Mouse (Mus musculus): ENCODE results near the gene A930018P22Rik. TPM values are rescaled to one million over a fixed set of nuclear protein-coding genes. Genes with fewer than 3 reads are reported as not detected.
"Not testable (repeated sequence)": the region's sequence is repeated elsewhere in the genome, so short reads cannot be mapped to it uniquely, and the experiment has no call there.

A930018P22Rik gene
- polyA plus RNA-seq (2015; fragmentation: Nextera tagmentation; extraction: Ambion mirVana) = not detected in 2 replicates

DNA sequence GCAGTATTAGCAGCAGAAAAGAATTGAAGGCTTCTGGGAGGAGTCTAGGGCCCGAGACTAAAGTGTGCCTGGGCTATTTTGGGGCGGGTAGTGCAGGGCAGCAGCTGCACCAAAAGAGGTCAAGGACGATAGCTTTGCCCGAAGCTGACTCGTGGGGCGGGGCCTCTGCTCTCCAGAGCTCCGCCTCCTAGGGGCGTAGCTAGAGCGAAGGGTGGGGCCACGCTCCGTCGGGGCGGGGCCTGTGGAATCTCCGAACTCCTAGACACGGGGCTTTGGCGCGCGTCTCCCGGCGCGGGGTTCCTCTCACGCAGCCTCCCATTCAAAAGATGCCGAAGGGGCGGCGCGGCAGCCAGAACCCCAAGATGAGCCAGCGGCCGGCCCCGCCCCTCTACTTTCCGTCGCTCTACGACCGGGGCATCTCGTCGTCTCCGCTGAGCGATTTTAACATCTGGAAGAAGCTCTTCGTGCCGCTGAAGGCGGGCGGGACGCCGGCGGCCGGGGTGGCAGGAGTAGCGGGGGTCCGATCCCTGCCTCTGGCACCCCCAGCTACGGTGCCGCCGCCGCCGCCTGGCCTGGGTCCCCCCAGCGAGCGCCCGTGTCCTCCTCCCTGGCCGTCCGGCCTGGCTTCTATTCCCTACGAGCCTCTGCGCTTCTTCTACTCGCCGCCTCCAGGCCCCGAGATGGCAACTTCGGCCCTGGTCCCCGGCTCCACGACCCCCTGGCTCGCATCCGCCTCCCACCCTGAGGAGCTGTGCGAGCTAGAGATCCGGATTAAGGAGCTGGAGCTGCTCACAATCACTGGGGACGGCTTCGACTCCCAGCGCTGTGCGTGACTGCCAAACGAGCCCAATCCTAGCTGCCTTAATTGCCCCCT, at the start of gene A930018P22Rik:
Gene A930018P22Rik (plus strand): TSS at position 265 of the 874 bp plus-strand sequence.
- Histone ChIP-seq H3K36me3 (ENCODE audit: control insufficient read depth, insufficient read depth, low read length) (no peaks in the 10 kb centered on the region), H3K4me3 (ENCODE audit: low read length) (peak within 1 kb of the TSS; percentile 80), H3K27ac (ENCODE audit: low read depth, low read length) (peak within 1 kb of the TSS; percentile 66), H3K27me3 (replicated peaks; ENCODE audit: control insufficient read depth, insufficient read depth, low read length) (peaks cover 4% of the 10 kb centered on the region), H3K9ac (ENCODE audit: low read depth, low read length) (peak within 1 kb of the TSS; percentile 80), H3K9me3 (ENCODE audit: control insufficient read depth, low read length) (no peaks in the 10 kb centered on the region), H3K4me1 (ENCODE audit: control insufficient read depth, insufficient read depth, low read depth, low read length) (peaks cover 5% of the 10 kb centered on the region), H3K4me2 (ENCODE audit: low read length) (peak within 1 kb of the TSS; percentile 64)
- WGBS = under 1% methylated on average over 70 of the region's 74 CpGs
- ATAC-seq = peak; percentile 97

DNA sequence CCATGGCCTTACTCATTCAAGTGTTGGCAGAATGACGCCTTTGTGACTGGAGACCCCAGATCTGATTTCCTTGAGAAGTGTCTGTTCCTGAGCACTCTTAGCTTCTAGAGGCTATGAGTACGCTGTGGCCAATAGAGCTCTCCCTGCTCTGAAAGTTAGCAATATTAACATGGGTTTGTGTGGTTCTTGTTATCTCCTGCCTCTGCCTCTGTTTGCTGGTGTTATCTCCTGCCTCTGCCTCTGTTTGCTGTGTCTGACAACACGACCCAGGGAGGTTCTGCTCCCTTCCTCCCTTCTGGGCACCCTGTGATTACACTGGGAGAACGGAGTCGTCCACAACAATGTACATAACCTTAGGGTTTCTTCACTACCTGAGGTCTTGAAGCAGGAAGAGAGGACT, 44.3 kb upstream of the A930018P22Rik start:
- not testable (repeated sequence) for H3K4me1 ChIP-seq (ENCODE audit: control insufficient read depth, insufficient read depth, low read depth, low read length); H3K27me3 ChIP-seq (replicated peaks; ENCODE audit: control insufficient read depth, insufficient read depth, low read length); ATAC-seq; H3K9me3 ChIP-seq (ENCODE audit: control insufficient read depth, low read length); H3K9ac ChIP-seq (ENCODE audit: low read depth, low read length); H3K4me3 ChIP-seq (ENCODE audit: low read length); H3K36me3 ChIP-seq (ENCODE audit: control insufficient read depth, insufficient read depth, low read length); H3K4me2 ChIP-seq (ENCODE audit: low read length); H3K27ac ChIP-seq (ENCODE audit: low read depth, low read length)
- WGBS = 77% methylated on average over 5 of the region's 5 CpGs

DNA sequence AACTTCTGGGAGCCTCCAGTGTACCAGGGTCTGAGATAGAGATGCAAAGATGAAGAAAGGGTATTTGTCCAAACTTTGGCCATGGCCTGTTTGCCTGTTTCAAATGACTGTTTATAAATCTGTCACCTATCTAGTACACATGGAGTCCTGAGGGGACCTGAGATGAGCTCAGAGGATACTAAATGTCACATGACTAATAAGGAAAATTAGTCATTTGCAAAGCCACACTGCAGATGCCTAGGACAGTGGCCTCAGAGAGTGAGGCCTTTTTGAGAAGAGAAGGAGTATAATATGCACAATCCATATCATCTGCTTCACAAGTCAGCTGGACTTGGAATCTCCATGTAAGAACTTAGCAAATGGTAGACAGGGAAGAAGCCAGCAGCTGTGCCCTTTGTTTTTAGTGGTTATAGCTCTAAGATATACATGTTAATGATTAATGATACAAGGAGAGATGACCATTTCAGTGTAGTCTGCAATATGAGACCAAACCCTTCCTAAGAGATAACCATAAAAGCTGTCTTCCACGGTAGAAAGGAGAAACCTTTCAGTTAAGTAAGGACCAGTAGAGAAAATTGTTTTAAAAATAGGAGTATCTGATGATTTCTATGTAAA, 41.0 kb upstream of the A930018P22Rik start:
- not testable (repeated sequence) for H3K4me3 ChIP-seq (ENCODE audit: low read length); H3K9me3 ChIP-seq (ENCODE audit: control insufficient read depth, low read length); H3K36me3 ChIP-seq (ENCODE audit: control insufficient read depth, insufficient read depth, low read length); H3K4me2 ChIP-seq (ENCODE audit: low read length); H3K27me3 ChIP-seq (replicated peaks; ENCODE audit: control insufficient read depth, insufficient read depth, low read length); H3K27ac ChIP-seq (ENCODE audit: low read depth, low read length); ATAC-seq; H3K4me1 ChIP-seq (ENCODE audit: control insufficient read depth, insufficient read depth, low read depth, low read length); H3K9ac ChIP-seq (ENCODE audit: low read depth, low read length)
- WGBS = no CpG with 5 or more reads among the region's 1 CpGs

DNA sequence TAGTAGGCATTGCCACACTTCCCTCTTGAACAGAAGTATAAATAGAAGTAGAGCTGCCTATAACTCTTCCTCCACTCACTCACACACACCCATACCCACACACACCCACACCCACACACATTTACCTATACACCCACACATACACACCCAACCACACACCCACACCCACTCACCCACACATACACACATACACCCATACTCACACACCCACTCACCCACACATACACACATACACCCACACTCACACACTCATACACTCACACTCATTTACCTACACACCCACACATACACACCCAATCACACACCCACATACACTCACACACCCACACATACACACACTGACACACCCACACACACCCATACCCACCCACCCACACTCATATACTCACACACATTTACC, 40.1 kb upstream of the A930018P22Rik start:
- peak; percentile 30; the same call in 1 of the 2 replicates for ATAC-seq
- Histone ChIP-seq H3K27ac (ENCODE audit: low read depth, low read length) (no peak overlapping the region), H3K27me3 (replicated peaks; ENCODE audit: control insufficient read depth, insufficient read depth, low read length) (no peaks in the 10 kb centered on the region), H3K9ac (ENCODE audit: low read depth, low read length) (no peak overlapping the region), H3K9me3 (ENCODE audit: control insufficient read depth, low read length) (no peaks in the 10 kb centered on the region), H3K36me3 (ENCODE audit: control insufficient read depth, insufficient read depth, low read length) (no peaks in the 10 kb centered on the region), H3K4me1 (ENCODE audit: control insufficient read depth, insufficient read depth, low read depth, low read length) (no peaks in the 10 kb centered on the region), H3K4me3 (ENCODE audit: low read length) (no peak overlapping the region), H3K4me2 (ENCODE audit: low read length) (no peak overlapping the region)

DNA sequence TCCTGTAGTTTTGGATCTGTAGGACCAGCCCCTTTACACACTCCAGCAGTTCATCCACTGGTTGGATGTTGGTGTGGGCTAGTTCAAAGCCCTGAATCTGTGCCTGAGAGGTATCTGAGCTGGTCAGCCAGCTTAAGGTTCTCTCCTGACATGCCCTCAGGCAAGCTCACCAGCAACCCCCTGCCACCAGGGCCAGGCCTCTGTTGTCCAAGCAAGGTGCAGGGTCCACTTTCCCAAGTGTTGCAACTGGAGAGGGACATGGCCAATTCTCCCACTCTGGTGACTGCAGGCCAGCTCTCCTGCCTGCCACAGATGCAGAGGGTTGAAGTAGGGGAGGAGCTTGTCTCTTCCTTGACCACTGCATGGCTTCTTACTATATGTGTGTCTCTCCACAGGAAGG, 38.5 kb upstream of the A930018P22Rik start:
- not testable (repeated sequence) for H3K36me3 ChIP-seq (ENCODE audit: control insufficient read depth, insufficient read depth, low read length); H3K9ac ChIP-seq (ENCODE audit: low read depth, low read length); H3K4me3 ChIP-seq (ENCODE audit: low read length); H3K4me2 ChIP-seq (ENCODE audit: low read length); H3K4me1 ChIP-seq (ENCODE audit: control insufficient read depth, insufficient read depth, low read depth, low read length); H3K27ac ChIP-seq (ENCODE audit: low read depth, low read length); ATAC-seq; H3K9me3 ChIP-seq (ENCODE audit: control insufficient read depth, low read length); H3K27me3 ChIP-seq (replicated peaks; ENCODE audit: control insufficient read depth, insufficient read depth, low read length)

DNA sequence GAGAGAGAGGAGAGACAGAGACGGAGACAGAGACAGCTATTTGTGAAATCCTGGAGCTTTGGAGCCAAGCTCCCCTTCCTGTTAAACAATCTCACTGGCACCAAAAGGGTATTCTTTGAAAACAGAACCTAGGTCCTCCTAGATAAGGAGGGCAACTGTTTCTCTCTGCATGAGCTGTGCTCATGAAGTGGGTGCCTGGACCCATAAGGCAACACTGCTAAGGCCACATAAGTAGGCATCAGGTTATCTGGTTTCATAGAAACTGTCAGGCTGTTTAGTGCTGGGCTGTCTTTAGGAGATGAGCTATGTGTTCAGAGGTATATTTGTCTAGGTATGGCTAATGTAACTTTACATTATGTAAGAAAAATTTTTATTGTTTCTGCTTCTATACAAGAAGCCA, 35.0 kb upstream of the A930018P22Rik start:
- H3K4me3 ChIP-seq (ENCODE audit: low read length); ATAC-seq; H3K27ac ChIP-seq (ENCODE audit: low read depth, low read length); H3K4me1 ChIP-seq (ENCODE audit: control insufficient read depth, insufficient read depth, low read depth, low read length); H3K9ac ChIP-seq (ENCODE audit: low read depth, low read length); H3K4me2 ChIP-seq (ENCODE audit: low read length); H3K36me3 ChIP-seq (ENCODE audit: control insufficient read depth, insufficient read depth, low read length); H3K9me3 ChIP-seq (ENCODE audit: control insufficient read depth, low read length); H3K27me3 ChIP-seq (replicated peaks; ENCODE audit: control insufficient read depth, insufficient read depth, low read length): not testable (repeated sequence)
- 77% methylated on average over 1 of the region's 1 CpGs for WGBS

DNA sequence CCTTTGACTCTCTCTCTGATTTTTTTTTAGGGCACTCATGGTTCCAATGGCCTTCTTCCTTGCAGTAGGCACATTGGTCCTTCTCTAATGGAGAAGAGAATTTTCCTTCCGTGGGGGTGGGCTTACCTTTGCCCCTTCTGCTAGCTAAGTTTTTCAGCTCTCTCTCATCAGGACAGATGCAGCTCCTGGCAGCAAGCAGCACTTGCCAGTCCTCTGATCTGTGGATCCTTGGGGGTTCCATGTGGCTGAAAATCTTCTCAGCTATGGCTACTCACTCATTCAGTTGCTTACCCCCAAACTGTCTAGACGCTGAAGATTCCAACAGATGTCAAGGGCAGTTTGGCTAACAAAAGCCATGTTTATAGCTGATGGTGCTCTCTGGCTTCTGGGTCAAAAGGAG, 29.3 kb upstream of the A930018P22Rik start:
- Histone ChIP-seq H3K27ac (ENCODE audit: low read depth, low read length) (no peak overlapping the region), H3K4me3 (ENCODE audit: low read length) (no peak overlapping the region), H3K27me3 (replicated peaks; ENCODE audit: control insufficient read depth, insufficient read depth, low read length) (no peaks in the 10 kb centered on the region), H3K9ac (ENCODE audit: low read depth, low read length) (no peak overlapping the region), H3K4me2 (ENCODE audit: low read length) (no peak overlapping the region), H3K4me1 (ENCODE audit: control insufficient read depth, insufficient read depth, low read depth, low read length) (peaks cover 6% of the 10 kb centered on the region), H3K36me3 (ENCODE audit: control insufficient read depth, insufficient read depth, low read length) (no peaks in the 10 kb centered on the region), H3K9me3 (ENCODE audit: control insufficient read depth, low read length) (no peaks in the 10 kb centered on the region)
- WGBS = 74% methylated on average over 2 of the region's 2 CpGs
- ATAC-seq = no peak

DNA sequence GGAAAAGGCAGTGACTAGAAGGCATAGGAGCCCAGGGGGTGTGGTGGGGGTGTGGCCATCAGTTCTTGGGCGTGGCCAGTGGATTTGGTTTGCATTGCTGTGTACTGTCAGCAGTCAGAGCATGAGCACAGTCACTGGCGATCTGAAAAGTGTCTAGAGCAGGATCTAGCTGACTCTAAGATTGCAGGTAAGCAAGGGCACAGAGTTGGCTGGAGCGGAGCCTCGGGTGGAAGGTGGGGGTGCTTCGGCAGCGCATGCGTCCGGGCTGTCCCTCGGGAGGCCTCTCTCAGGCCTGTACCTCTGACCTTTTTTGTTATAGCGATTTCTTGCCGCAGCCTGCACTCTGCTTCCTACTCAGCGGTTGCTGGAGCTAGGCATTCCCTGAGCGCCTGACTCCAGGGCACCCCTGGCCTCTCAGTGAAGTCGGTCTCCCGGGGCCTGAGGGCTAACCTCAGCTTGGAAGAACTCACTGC, 26.8 kb upstream of the A930018P22Rik start, which contains the start of gene Cd59a:
Gene Cd59a (plus strand): TSS at position 61 of the 473 bp plus-strand sequence.
- Histone ChIP-seq H3K36me3 (ENCODE audit: control insufficient read depth, insufficient read depth, low read length) (no peaks in the 10 kb centered on the region), H3K9ac (ENCODE audit: low read depth, low read length) (peak within 1 kb of the TSS; percentile 63), H3K9me3 (ENCODE audit: control insufficient read depth, low read length) (no peaks in the 10 kb centered on the region), H3K27ac (ENCODE audit: low read depth, low read length) (peak within 1 kb of the TSS; percentile 73), H3K4me3 (ENCODE audit: low read length) (peak within 1 kb of the TSS; percentile 49), H3K4me1 (ENCODE audit: control insufficient read depth, insufficient read depth, low read depth, low read length) (peaks cover 6% of the 10 kb centered on the region), H3K4me2 (ENCODE audit: low read length) (peak within 1 kb of the TSS; percentile 79), H3K27me3 (replicated peaks; ENCODE audit: control insufficient read depth, insufficient read depth, low read length) (no peaks in the 10 kb centered on the region)
- ATAC-seq = peak; percentile 94
- WGBS = 4% methylated on average over 15 of the region's 15 CpGs

DNA sequence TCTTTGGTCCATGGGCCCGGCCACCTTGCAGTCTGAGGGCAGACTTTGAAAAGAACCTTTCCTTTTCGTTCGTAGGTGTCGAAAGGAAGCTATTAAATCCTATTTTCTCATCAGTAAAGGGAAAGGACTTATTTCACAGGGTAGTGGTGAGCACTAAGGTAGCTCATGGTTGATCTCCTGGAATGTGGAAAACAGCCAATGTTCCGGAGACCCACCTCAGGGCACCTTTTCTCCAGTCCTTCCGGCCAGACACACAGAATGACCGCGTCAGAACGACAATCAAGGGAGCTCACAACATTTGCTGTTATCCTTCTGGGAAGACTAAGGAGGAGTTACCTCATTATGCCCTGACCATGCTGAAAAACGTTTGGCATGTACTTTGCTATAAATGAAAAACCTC, 26.3 kb upstream of the A930018P22Rik start:
- Histone ChIP-seq H3K4me1 (ENCODE audit: control insufficient read depth, insufficient read depth, low read depth, low read length) (peaks cover 6% of the 10 kb centered on the region), H3K27ac (ENCODE audit: low read depth, low read length) (peak overlapping the region; percentile 73), H3K9ac (ENCODE audit: low read depth, low read length) (peak overlapping the region; percentile 63), H3K27me3 (replicated peaks; ENCODE audit: control insufficient read depth, insufficient read depth, low read length) (no peaks in the 10 kb centered on the region), H3K4me3 (ENCODE audit: low read length) (peak overlapping the region; percentile 49), H3K4me2 (ENCODE audit: low read length) (peak overlapping the region; percentile 79), H3K36me3 (ENCODE audit: control insufficient read depth, insufficient read depth, low read length) (no peaks in the 10 kb centered on the region), H3K9me3 (ENCODE audit: control insufficient read depth, low read length) (no peaks in the 10 kb centered on the region)
- 47% methylated on average over 10 of the region's 10 CpGs for WGBS
- no peak for ATAC-seq
